9 mouse cellular contexts compared by ENCODE assay signal in genomic region chr19:56722291-56722707, GRCm38 (mm10). TPM values are rescaled to one million over a fixed set of nuclear protein-coding genes. Genes with fewer than 3 reads are reported as not detected.
A peak's percentile ranks its signal among the peaks of the same experiment; 100 is the strongest.
DNase-seq lines count a peak whose midpoint lies in the region; ATAC-seq and TF ChIP-seq lines count a peak whose summit lies in the region.
"Had no signal": no experiment of that assay in that cellular context is flagged by ENCODE, and none has a peak within 500 bp of the region (broad histone marks: within the 10 kb centered on the region; RNA-seq: fewer than 3 reads in every experiment).

No protein-coding gene starts in this region.

- peak overlapping the region; percentile 88 for H3K4me2 ChIP-seq in heart, embryonic 16.5 days (ENCODE audit: low read depth, low read length)
- H3K4me2 ChIP-seq in liver, embryonic 15.5 days: peak overlapping the region; percentile 66
- peak overlapping the region; percentile 90 for H3K4me2 ChIP-seq in stomach, postnatal 0 days (replicated peaks; ENCODE audit: low read depth)

- TF ChIP-seq CTCF in heart, adult 2 months (IDR thresholded peaks at IDR 0.05): no peak
- no peak for TF ChIP-seq CTCF in ES-Bruce4 (IDR thresholded peaks at IDR 0.05; ENCODE audit: low read depth, low read length)
- no peak for TF ChIP-seq CTCF in stomach, postnatal 0 days (IDR thresholded peaks at IDR 0.05; ENCODE audit: low read depth)

- 2% methylated on average over 42 of the region's 48 CpGs for WGBS in heart, adult 2 months
- WGBS in heart, embryonic 16.5 days: under 1% methylated on average over 46 of the region's 48 CpGs
- 1% methylated on average over 46 of the region's 48 CpGs for WGBS in liver, embryonic 15.5 days (ENCODE audit: insufficient replicate concordance)
- 1% methylated on average over 35 of the region's 48 CpGs for WGBS in stomach, postnatal 0 days

- peak; percentile 29 for ATAC-seq in heart, embryonic 16.5 days (replicated peaks; ENCODE audit: extremely low read depth, insufficient read depth, low FRiP score)
- 0 out of 2 replicates have a peak, but pooled peaks have one; percentile 26 for ATAC-seq in liver, embryonic 15.5 days (ENCODE audit: insufficient read depth)
- peak; percentile 17; the same call in 1 of the 2 replicates for ATAC-seq in stomach, postnatal 0 days (ENCODE audit: low FRiP score, low TSS enrichment)

- intact Hi-C loops in heart, adult 2 months (cut with DNase I): loop anchor here (5.0 kb wide), 2 partner anchors 120 to 155 kb away; no protein-coding TSS in a partner anchor
- intact Hi-C loops in heart, postnatal 14 days (cut with DNase I): loop anchor here (5.0 kb wide), 4 partner anchors 45 to 300 kb away; no protein-coding TSS in a partner anchor
- intact Hi-C loops in left cerebral cortex, postnatal 10 days (cut with DNase I): loop anchor here (5.0 kb wide), 3 partner anchors 50 to 300 kb away; no protein-coding TSS in a partner anchor
- intact Hi-C loops in gastrocnemius, postnatal 36 days (cut with DNase I): no loop called here

- H3K27ac ChIP-seq in heart, adult 2 months: peak overlapping the region; percentile 88
- H3K27ac ChIP-seq in ES-Bruce4 (ENCODE audit: insufficient read depth, low read length): no peak overlapping the region
- peak overlapping the region; percentile 89 for H3K27ac ChIP-seq in heart, embryonic 16.5 days (ENCODE audit: low read length)
- H3K27ac ChIP-seq in liver, embryonic 15.5 days (replicated peaks): no peak overlapping the region
- no peak overlapping the region for H3K27ac ChIP-seq in stomach, postnatal 0 days (replicated peaks)

- H3K36me3 ChIP-seq in heart, adult 2 months (ENCODE audit: control insufficient read depth, insufficient read depth, low read length): no peaks in the 10 kb centered on the region
- no peaks in the 10 kb centered on the region for H3K36me3 ChIP-seq in ES-Bruce4 (ENCODE audit: control insufficient read depth, insufficient read depth, low read length, poor library complexity, severe bottlenecking)
- no peaks in the 10 kb centered on the region for H3K36me3 ChIP-seq in heart, embryonic 16.5 days (ENCODE audit: control insufficient read depth, insufficient read depth)
- no peaks in the 10 kb centered on the region for H3K36me3 ChIP-seq in liver, embryonic 15.5 days (replicated peaks)
- H3K36me3 ChIP-seq in stomach, postnatal 0 days (ENCODE audit: control insufficient read depth, insufficient read depth, low read length): no peaks in the 10 kb centered on the region

- no peak for TF ChIP-seq POLR2A in heart, adult 2 months (IDR thresholded peaks at IDR 0.05; ENCODE audit: insufficient read depth, low read depth, low read length)
- no peak for TF ChIP-seq POLR2A in ES-Bruce4 (IDR thresholded peaks at IDR 0.05; ENCODE audit: insufficient read depth, low read length)

- H3K9me3 ChIP-seq in ES-Bruce4 (replicated peaks; ENCODE audit: control insufficient read depth, insufficient read depth, low read length, poor library complexity, severe bottlenecking): no peaks in the 10 kb centered on the region
- H3K9me3 ChIP-seq in heart, embryonic 16.5 days (replicated peaks; ENCODE audit: control insufficient read depth, low read length): no peaks in the 10 kb centered on the region
- H3K9me3 ChIP-seq in liver, embryonic 15.5 days (replicated peaks): no peaks in the 10 kb centered on the region
- no peaks in the 10 kb centered on the region for H3K9me3 ChIP-seq in stomach, postnatal 0 days (ENCODE audit: control insufficient read depth, low read length)

- peaks cover 1% of the 10 kb centered on the region for H3K4me1 ChIP-seq in heart, adult 2 months (ENCODE audit: control insufficient read depth, insufficient read depth, low read length)
- no peaks in the 10 kb centered on the region for H3K4me1 ChIP-seq in ES-Bruce4 (ENCODE audit: control insufficient read depth, insufficient read depth, low read length)
- H3K4me1 ChIP-seq in heart, embryonic 16.5 days (ENCODE audit: control insufficient read depth, insufficient read depth, low read length): peaks cover 25% of the 10 kb centered on the region
- peaks cover 17% of the 10 kb centered on the region for H3K4me1 ChIP-seq in liver, embryonic 15.5 days (replicated peaks)
- peaks cover 8% of the 10 kb centered on the region for H3K4me1 ChIP-seq in stomach, postnatal 0 days (replicated peaks; ENCODE audit: control insufficient read depth, insufficient read depth)

- H3K9ac ChIP-seq in heart, adult 2 months (ENCODE audit: low read depth, low read length): peak overlapping the region; percentile 79
- H3K9ac ChIP-seq in ES-Bruce4 (ENCODE audit: low read depth, poor library complexity, severe bottlenecking): peak overlapping the region; percentile 50
- peak overlapping the region; percentile 90 for H3K9ac ChIP-seq in heart, embryonic 16.5 days (ENCODE audit: low read length)
- no peak overlapping the region for H3K9ac ChIP-seq in liver, embryonic 15.5 days
- H3K9ac ChIP-seq in stomach, postnatal 0 days (ENCODE audit: low read length): peak overlapping the region; percentile 57

- peak in 1 of 2 experiments; percentile 62 for DNase-seq in heart, adult 2 months
- no peak for DNase-seq in heart, postnatal 14 days
- DNase-seq in stomach, postnatal 0 days (ENCODE audit: low spot score): no peak
- no peak for DNase-seq in left cerebral cortex, postnatal 10 days (ENCODE audit: extremely low spot score in 1 of 2, low spot score in 2 of 2)
- no peak for DNase-seq in gastrocnemius, postnatal 36 days

- H3K27me3 ChIP-seq in heart, adult 2 months (ENCODE audit: control insufficient read depth, insufficient read depth, low read length): no peaks in the 10 kb centered on the region; the same call in 1 of the 2 replicates
- H3K27me3 ChIP-seq in ES-Bruce4 (ENCODE audit: control insufficient read depth, insufficient read depth, low read length, poor library complexity, severe bottlenecking): peaks cover 32% of the 10 kb centered on the region
- peaks cover 5% of the 10 kb centered on the region; the same call in 1 of the 2 replicates for H3K27me3 ChIP-seq in heart, embryonic 16.5 days (ENCODE audit: control insufficient read depth, insufficient read depth, low read length)
- peaks cover 95% of the 10 kb centered on the region for H3K27me3 ChIP-seq in liver, embryonic 15.5 days
- 0 out of 2 replicates have a peak, but pooled peaks cover 6% of the 10 kb centered on the region for H3K27me3 ChIP-seq in stomach, postnatal 0 days (ENCODE audit: control insufficient read depth, insufficient read depth, low read length)
- H3K27me3 ChIP-seq: CH12.LX had no signal

- TF ChIP-seq EP300 in heart, adult 2 months (IDR thresholded peaks at IDR 0.05; ENCODE audit: insufficient read depth, low read depth, low read length): no peak
- no peak for TF ChIP-seq EP300 in ES-Bruce4 (IDR thresholded peaks at IDR 0.05; ENCODE audit: insufficient read depth, low read depth, low read length)
- no peak for TF ChIP-seq EP300 in stomach, postnatal 0 days (optimal IDR thresholded peaks at IDR 0.05)

- H3K79me2 ChIP-seq in heart, adult 2 months (replicated peaks; ENCODE audit: control insufficient read depth, insufficient read depth, low read length): no peaks in the 10 kb centered on the region

- H3K4me3 ChIP-seq in heart, adult 2 months: peak overlapping the region; percentile 56
- H3K4me3 ChIP-seq in ES-Bruce4 (ENCODE audit: low read depth, low read length): peak overlapping the region; percentile 69
- H3K4me3 ChIP-seq in heart, embryonic 16.5 days (ENCODE audit: low read length): peak overlapping the region; percentile 77
- H3K4me3 ChIP-seq in liver, embryonic 15.5 days (replicated peaks): peak overlapping the region; percentile 46
- peak overlapping the region; percentile 50 for H3K4me3 ChIP-seq in stomach, postnatal 0 days (ENCODE audit: low read depth, low read length)

RNA-seq across cellular contexts. Expression of gene Adrb1, which starts 0.3 kb away (rescaled TPM):
- 10 to 100 TPM; 18.0 to 28.4 TPM for total RNA-seq in heart, adult 2 months (2021)
- polyA plus RNA-seq in heart, adult 2 months (2012; rRNA removed): 18.3 and 20.5 TPM in 2 replicates
- total RNA-seq in heart, postnatal 14 days (2021): 10 to 100 TPM; 23.2 to 24.2 TPM
- polyA plus RNA-seq in ES-Bruce4 (2011; ENCODE audit: insufficient read depth, insufficient read length, low read depth, missing spikeins): 0.44 and 1.0 TPM in 2 replicates
- polyA plus RNA-seq in heart, embryonic 16.5 days (2015; fragmentation: Nextera tagmentation; extraction: Ambion mirVana): 2.7 and 4.2 TPM in 2 replicates
- 0.25 and 0.38 TPM in 2 replicates for polyA plus RNA-seq in liver, embryonic 15.5 days (2015; fragmentation: Nextera tagmentation; extraction: Ambion mirVana)
- polyA plus RNA-seq in stomach, postnatal 0 days (2015; fragmentation: Nextera tagmentation; extraction: Ambion mirVana): 0.45 and 0.59 TPM in 2 replicates
- total RNA-seq in left cerebral cortex, postnatal 10 days (2021): 10 to 100 TPM; 23.4 to 26.9 TPM
- total RNA-seq in gastrocnemius, postnatal 36 days (2021): under 1 TPM; 0.15 to 0.20 TPM
- total RNA-seq: CH12.LX had no signal

Comparison
In these comparisons a context has a peak if more than half of its experiments do, and no peak if none do; other contexts are left out.
1. H3K27ac ChIP-seq: peak in heart, adult 2 months (single experiment) and heart, embryonic 16.5 days (single experiment); none in ES-Bruce4 (single experiment), liver, embryonic 15.5 days (single experiment) and stomach, postnatal 0 days (single experiment).
2. Peak in every context shown above with its lines, with median percentiles within 50 percentile points of each other: H3K4me3 ChIP-seq, ATAC-seq and H3K4me2 ChIP-seq.